Mouse (Mus musculus) adipocyte (in vitro differentiated cells): ENCODE measurements around the gene Olfr1323.

Experiments
- DNase-seq: peaks from one replicate; pipeline ENCODE4 v3.0.0-alpha.2; 2016; ENCODE audit warnings: low spot score

Olfr1323 gene

DNA sequence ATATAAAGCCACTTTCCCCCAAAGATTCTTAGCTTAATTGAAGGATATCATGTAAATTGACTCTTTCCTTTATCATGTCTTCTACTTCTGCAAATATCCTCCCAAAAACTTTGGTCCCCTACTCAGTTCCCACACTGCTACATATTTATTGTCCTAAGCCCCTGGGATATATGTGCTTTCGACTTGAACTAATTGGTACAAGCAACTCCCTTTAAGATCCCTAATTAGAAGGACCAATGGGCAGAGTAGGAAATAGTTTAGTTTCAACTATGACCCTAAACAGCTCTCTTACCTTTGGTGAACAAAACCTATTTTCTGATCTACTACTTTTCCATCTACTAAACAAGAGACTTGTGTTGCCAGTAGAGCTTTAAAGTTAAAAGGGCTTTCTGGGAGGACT, at the start of gene Olfr1323:
Gene Olfr1323 (minus strand): TSS at position 101 of the 400 bp plus-strand sequence.
- DNase-seq: no peak

DNA sequence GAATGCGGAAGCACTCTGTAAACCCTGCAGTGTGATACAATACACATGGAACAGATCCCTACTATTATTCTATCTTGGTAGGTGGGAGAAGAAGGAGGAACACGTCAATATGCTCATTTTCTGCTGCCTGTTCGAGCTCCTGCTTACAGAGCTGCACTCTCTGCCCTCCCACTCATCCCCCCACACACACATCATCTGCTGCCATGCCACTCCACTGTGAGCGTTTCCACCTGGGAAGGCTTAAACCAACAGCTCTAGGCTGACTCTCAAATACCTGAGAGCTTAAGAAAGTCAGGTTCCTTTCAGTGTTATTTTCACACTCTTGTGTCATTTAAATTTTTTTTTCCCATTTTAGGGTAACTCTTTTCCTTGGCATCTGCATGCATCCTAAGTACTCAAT, 6.9 kb downstream of the Olfr1323 start:
- DNase-seq: no peak
